Mouse (Mus musculus) embryo, embryonic 11 days (tissue): Measurements from ENCODE around the gene Gm43738.

ENCODE experiments used
- DNase-seq: peaks from one replicate; pipeline ENCODE4 v3.0.0-alpha.2; 2015

Gm43738 gene

DNA sequence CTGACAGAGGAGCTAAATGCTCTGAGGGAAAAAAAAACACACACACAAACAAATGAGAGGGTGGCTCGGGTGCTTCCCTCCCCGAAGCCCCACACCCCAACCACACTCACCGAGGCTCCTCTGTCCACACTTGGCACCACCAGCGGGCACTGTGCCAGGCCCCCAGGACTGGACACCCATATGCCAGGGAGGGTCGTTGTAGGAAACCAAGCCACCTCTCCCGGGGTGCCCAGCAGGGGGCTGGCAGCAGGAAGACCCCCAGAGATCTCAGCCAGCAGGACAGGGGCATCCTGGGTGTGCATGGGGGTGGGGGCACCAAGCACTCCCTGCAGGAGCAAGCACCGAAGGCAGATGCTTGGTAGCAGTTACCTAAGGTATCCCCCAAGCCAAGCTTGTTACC, at the start of gene Gm43738:
Gm43738 (minus strand) TSS at position 289 of the 400 bp plus-strand sequence.
- DNase-seq: no peak

GRCm38 (mm10) chr3:89148567-89148966, 47.7 kb upstream of the Gm43738 start:
- DNase-seq: no peak

DNA sequence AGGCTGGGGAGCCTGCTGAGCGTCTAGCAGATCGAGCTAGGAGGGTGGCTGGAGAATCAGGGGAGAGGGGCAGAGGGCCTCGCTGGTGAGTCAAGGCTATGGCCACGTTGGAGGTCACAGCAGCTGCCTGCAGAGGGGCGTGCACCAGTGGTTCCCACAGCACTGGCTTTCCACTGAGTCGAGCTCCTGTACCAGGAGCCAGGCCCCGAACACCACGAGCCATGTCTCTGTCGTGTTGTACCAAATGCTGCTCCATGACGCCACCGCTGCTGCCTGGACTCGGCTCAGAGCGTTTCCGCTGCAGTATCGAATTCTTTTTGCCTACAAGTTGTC, 47.0 kb upstream of the Gm43738 start:
- DNase-seq: peak; percentile 22

GRCm38 (mm10) chr3:89147101-89147978, 46.4 kb upstream of the Gm43738 start:
- DNase-seq: peak; percentile 33

- DNase-seq: no peak
These were observed 44.7 kb upstream of the Gm43738 start for GRCm38 (mm10) chr3:89145566-89145965.

DNA sequence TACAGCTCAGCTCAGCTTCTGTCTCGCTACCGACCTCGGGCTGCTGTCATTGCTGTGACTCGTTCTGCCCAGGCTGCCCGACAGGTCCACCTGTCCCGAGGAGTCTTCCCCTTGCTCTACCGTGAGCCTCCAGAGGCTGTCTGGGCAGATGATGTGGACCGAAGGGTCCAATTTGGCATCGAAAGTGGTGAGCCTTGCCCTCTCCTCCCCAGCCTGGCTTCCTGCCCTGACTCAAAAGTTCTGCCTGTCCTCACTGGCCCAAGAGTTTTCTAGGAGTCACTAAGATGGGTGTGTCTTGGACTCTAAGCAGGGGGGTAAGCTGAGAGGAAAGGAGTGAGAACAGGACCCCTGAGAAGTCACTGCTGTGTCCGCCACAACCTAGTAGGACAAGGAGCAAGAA, 43.9 kb upstream of the Gm43738 start:
- no peak for DNase-seq

GRCm38 (mm10) chr3:89136365-89136764, 35.5 kb upstream of the Gm43738 start:
- peak; percentile 34 for DNase-seq

GRCm38 (mm10) chr3:89135958-89136357, 35.1 kb upstream of the Gm43738 start, which contains the start of gene Pklr:
TSS of gene Pklr (plus strand) at chr3:89136142.
- no peak for DNase-seq

DNA sequence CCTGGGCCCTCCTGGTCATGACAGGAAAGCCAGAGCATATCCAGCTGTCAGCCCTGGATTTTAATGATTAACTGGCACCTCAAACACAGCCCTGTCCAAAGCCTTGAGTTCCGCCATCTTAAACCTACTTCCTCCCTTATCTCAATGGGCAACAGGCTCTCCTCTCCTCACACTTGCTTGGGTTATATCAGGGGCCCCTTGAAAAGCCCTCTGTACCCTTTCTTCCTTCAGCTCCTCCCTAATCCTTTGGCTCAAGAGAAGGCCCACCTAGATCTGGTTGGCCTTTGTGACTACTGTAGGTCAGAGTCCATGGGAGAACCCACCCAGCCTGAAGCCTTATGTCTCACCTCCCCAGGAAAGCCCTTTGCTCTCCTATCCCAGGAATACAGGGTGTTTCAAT, 32.9 kb upstream of the Gm43738 start:
- no peak for DNase-seq

GRCm38 (mm10) chr3:89133063-89133450, 32.2 kb upstream of the Gm43738 start:
- no peak for DNase-seq

DNA sequence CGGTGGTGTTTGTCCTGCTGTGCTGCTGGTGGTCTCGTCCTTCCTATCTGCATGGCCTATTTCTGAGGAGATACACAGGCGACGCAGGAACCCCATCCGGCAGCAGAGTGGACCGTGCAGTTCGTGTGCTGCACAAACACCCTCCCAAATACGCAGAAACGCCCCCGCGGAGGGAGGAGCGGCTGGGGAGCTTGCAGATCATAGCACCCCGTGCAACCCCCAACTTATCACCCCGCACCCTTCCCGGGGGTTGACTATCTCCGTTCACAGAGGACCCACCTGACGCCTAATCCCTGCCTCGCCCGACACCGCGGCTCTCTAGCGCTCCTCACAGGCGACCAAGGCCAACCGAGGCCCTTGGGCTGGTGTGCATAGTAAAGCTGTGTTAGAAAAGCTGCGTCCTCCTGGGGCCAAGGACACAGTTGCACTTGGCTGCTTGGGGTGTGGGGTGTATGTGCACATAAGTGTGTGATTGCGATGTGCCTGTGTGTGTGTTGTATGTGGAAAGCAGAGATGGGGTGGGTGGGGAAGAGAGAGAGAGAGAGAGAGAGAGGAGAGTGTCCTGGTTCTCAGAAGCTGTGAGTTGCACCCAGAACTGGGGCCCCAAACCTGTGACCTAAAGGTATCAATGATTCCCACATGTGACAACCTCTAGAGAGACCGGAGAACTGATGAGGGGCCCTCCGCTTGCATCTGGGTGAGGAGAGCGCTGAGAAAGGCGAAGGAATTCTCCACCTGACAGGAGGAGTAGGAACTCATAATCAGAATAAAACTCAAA, 31.6 kb upstream of the Gm43738 start:
- DNase-seq: peak; percentile 60

DNA sequence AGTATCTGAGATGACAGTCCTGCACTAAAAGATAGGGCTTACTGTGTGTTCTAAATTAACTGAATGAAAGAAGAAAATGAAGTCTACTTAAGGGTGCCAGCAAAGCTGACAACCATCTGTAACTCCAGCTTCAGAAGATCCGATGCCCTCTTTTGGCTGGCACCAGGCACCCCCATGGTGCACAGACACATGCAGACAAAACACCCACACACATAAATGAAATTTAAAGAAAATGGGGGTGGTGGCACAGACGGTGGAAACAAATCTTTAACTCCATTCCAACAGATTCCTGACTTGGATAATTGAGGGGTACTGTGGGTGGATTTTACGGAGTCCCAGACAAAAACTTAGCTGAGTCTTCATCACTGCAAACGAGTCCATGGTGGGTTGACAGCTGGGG, 30.9 kb upstream of the Gm43738 start:
- no peak for DNase-seq

DNA sequence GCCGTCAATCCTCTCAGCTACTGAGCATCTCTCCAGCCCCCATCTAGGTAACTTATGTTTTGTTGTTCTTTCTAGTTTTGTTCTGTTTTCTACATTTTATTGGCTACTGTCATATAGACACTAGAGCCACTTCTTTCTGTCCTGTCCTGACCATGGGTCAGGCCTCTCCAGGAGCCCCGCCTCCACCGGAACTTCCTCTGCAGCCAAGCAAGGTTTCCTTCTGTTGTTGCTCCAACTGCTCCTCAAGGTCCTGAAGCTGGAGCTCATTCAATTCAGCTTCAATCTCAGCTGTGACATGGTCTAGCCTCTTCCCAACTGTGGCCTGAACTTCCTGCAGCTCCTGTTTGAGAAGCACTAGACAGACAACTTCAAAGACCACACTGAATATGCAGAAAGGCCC, 29.0 kb upstream of the Gm43738 start:
- DNase-seq: no peak

- no peak for DNase-seq
These were observed 25.1 kb upstream of the Gm43738 start for GRCm38 (mm10) chr3:89125981-89126380.

DNA sequence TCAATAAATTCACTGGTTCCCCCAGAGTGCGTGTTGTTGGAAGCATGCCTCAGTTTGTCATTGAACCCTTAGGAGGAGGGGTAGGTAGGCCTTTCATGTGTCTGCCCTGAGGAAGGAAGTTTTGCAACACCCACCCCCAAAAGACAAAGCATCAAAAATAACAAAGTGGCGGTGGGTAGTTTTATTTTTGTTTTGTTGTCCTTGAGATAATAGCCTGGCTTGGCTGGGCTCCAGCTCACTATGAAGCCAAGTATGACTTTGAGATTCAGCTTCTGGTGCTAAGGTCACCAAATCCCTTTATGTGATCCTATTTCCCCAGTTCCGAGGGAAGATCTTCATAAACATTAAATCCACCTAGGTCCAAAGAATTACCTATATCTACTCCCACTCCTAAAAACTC, 23.3 kb upstream of the Gm43738 start:
- no peak for DNase-seq

DNA sequence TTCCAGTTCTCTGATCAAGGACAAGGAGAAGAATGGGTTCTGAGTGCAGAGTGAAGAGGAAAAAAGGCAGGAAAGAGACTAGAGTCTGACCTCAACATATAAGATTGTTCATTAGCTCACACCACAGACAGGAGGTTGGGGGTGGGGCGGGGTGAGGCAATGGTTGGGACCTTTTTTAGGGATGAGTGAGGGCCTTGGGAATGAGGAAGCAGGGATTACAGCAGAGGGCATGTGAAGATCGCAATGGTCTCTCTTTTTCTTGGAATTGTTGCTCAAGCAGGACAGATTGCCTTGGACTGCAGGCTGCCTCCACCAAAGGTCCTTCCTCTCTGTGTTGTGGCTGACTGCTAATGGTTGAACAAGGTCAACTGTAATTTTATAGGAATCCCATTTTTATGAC, 22.4 kb upstream of the Gm43738 start:
- DNase-seq: no peak

DNA sequence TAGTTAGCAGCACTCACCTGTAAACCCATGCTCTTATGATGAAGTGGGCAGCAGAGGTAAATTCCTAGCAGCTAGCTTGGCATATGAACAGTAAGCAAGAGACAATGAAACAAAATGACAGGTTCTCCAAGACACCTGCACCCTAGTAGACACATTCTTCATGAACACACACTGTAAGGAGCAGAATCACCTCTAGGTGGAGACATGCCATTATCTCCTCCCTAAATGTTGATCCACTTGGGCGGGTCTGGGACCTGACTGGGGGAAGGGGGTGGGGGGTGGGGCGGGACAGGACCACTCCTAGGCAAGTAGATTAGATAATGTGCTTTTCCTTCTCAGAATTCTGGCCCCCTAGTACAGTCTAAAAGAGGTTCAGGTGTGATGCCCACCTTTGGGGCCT, 14.6 kb upstream of the Gm43738 start:
- DNase-seq: peak; percentile 47

GRCm38 (mm10) chr3:89113058-89113457, 12.2 kb upstream of the Gm43738 start:
- no peak for DNase-seq

DNA sequence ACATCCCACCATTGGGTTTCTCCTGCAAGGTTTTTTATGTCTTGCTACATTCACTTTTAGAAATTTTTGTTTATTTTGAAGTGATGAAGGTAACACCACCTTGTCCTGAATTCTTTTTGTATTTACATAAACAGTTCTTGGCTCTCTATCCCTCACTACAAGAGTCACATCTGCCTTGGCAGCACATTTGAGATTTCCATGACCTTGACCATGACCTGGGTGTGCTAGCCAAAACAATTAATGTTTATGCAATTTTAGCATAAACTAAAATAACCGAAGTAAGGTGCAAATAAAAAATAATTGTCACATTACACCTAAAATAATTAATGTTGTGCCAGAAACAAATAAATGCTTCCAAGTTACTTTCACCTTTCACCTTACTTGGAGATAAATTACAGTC, 7.2 kb upstream of the Gm43738 start:
- DNase-seq: no peak

GRCm38 (mm10) chr3:89107545-89107944, 6.6 kb upstream of the Gm43738 start:
- DNase-seq: no peak

DNA sequence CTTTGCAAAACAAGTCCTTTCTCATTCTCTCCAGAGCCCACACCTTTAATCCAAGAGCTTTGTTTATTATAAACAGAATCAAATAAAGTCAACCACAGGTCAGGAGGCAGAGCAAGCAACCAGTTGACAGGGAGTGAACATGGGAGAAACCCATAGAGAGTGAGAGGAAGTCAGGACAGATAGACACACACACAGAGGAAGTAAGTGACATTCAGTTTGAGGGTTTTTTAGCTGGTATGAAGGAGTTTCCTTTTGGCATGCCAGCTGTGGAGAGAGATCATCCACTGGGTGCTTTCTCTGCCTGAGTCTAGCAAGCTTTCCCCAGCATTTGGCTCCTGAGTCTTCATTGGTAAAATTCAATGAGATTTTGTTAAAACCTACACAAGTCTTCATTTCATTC, 6.0 kb upstream of the Gm43738 start:
- DNase-seq: no peak

- no peak for DNase-seq
These were observed 2.3 kb upstream of the Gm43738 start for GRCm38 (mm10) chr3:89103291-89103595.

- DNase-seq: no peak
These were observed 1.8 kb upstream of the Gm43738 start for GRCm38 (mm10) chr3:89102495-89103290.
